Mouse (Mus musculus) heart, embryonic 13.5 days (tissue): ENCODE data around the gene Vmn1r208. TPM values are rescaled to one million over a fixed set of nuclear protein-coding genes. Genes with fewer than 3 reads are reported as not detected.
"Not testable (repeated sequence)": the region's sequence is repeated elsewhere in the genome, so short reads cannot be mapped to it uniquely, and the experiment has no call there.

Source experiments
- ATAC-seq: fragments of 200-750 bp; cut with Nextera tagmentation; 2 replicates; pipeline ENCODE4 v1.8.0; 2017; ENCODE audit warnings: moderate TSS enrichment; ENCODE audit not compliant: insufficient number of reproducible peaks, low FRiP score, low TSS enrichment; ENCODE audit errors: extremely low read depth
- H3K27ac ChIP-seq: fragments of 300-500 bp; sonication (generic); replicated peaks from 2 replicates; pipeline ENCODE4 v1.5.1; 2015; ENCODE audit warnings: moderate library complexity, mild to moderate bottlenecking, inconsistent platforms
- H3K27me3 ChIP-seq: fragments of 300-500 bp; sonication (generic); replicated peaks from 2 replicates; pipeline ENCODE4 v1.6.1; 2015; ENCODE audit warnings: mild to moderate bottlenecking, inconsistent platforms
- H3K36me3 ChIP-seq: fragments of 300-500 bp; sonication (generic); 2 replicates; pipeline ENCODE4 v1.6.1; 2015; ENCODE audit warnings: mild to moderate bottlenecking, inconsistent platforms
- H3K4me1 ChIP-seq: fragments of 300-500 bp; sonication (generic); 2 replicates; pipeline ENCODE4 v1.6.1; 2015; ENCODE audit warnings: inconsistent platforms
- H3K4me2 ChIP-seq: fragments of 300-500 bp; sonication (generic); 2 replicates; pipeline ENCODE4 v1.6.1; 2015; ENCODE audit warnings: inconsistent platforms, mild to moderate bottlenecking, moderate library complexity
- H3K4me3 ChIP-seq: fragments of 300-500 bp; sonication (generic); 2 replicates; pipeline ENCODE4 v1.5.1; 2015; ENCODE audit warnings: moderate library complexity, mild to moderate bottlenecking, inconsistent platforms
- H3K9ac ChIP-seq: fragments of 300-500 bp; sonication (generic); 2 replicates; pipeline ENCODE4 v1.6.1; 2015; ENCODE audit warnings: inconsistent platforms, mild to moderate bottlenecking, moderate library complexity
- H3K9me3 ChIP-seq: fragments of 300-500 bp; sonication (generic); 2 replicates; pipeline ENCODE4 v1.6.1; 2016; ENCODE audit warnings: inconsistent platforms
- WGBS: fragments of 180-500 bp; shearing (Covaris S2); methylation state at CpG from one replicate; pipeline ENCODE4 v1.1.7; 2015; ENCODE audit warnings: mixed read lengths; 5-methylcytosine and 5-hydroxymethylcytosine counted together
- polyA plus RNA-seq: library from polyadenylated mRNA; unstranded; fragments of >200 nt; fragmentation: Nextera tagmentation; extraction: Ambion mirVana; gene quantifications from 2 replicates; pipeline ENCODE4 v1.2.1, GENCODE M21; 2015

Gene Vmn1r208
- not detected in 2 replicates for polyA plus RNA-seq

DNA sequence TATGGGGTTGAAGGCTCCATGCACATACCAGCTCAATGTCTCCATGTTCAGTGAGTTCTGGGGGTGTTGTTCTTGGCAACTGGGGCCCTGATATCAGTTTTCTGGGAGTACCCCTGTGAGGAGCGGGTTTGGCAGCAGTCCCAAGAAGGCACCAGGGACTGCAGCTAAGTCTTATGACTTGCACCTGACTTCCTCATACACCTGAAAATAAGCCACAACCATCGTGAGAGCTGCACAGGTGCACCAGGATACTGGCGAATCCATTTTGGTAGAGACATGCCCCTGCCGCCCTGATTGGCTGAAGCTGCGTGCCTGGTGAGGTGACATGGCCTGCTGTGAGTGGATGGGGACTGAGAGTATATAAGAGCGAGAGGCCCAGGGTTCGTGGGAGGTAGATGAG, at the start of gene Vmn1r208:
Gene Vmn1r208 (minus strand): TSS at position 101 of the 400 bp plus-strand sequence.
- H3K4me1 ChIP-seq, H3K9me3 ChIP-seq, H3K27ac ChIP-seq, H3K9ac ChIP-seq, ATAC-seq, H3K36me3 ChIP-seq, H3K4me2 ChIP-seq, H3K27me3 ChIP-seq, H3K4me3 ChIP-seq: not testable (repeated sequence)
- WGBS = no CpG with 5 or more reads among the region's 7 CpGs

DNA sequence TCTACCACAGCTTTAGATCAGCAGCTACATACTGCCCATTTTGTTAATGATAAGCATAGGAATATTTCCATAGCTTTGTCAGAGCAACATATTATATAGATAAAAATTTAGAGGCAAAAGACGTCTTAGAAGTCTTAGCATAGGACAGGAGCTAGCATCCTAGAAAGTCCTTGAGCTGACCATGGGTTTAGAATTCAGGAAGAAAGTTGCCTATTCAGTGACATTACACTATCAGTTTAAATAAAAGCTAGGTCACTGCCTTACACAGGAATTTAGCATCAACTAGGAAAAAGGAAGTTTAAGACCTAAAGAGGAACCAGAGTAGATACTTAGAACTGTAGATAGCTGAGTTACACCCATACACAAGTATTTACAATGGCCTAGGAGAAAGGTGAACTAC, 44.4 kb upstream of the Vmn1r208 start:
- not testable (repeated sequence) for ATAC-seq, H3K9me3 ChIP-seq, H3K4me1 ChIP-seq, H3K4me2 ChIP-seq, H3K27me3 ChIP-seq, H3K27ac ChIP-seq, H3K9ac ChIP-seq, H3K36me3 ChIP-seq, H3K4me3 ChIP-seq
- 86% methylated on average over 1 of the region's 1 CpGs for WGBS

DNA sequence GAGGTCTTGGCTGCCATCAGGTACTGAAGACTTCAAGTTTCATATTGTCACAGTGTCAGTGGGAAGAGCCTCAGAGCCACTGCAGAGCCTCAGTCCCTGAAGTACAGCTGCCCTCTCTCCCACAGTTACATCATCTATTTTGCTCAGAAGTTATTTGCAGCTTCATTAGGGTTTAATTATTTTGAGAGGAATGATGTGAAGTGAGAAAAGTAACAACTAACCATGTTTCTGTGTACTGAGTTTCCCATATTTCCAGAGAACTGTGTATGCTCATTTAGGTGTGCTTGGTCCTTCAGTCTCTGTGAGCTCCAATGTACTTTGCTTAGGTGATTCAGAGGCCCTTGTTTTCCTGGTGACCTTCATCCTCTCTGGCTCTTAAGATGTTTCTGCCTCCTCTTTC, 32.4 kb upstream of the Vmn1r208 start, which contains the start of gene Vmn1r209:
Gene Vmn1r209 (minus strand): TSS at position 101 of the 400 bp plus-strand sequence.
- not testable (repeated sequence) for H3K36me3 ChIP-seq, H3K4me1 ChIP-seq, H3K27me3 ChIP-seq, H3K4me3 ChIP-seq, H3K9me3 ChIP-seq, H3K4me2 ChIP-seq, H3K9ac ChIP-seq, ATAC-seq, H3K27ac ChIP-seq

GRCm38 (mm10) chr13:22788096-22788495, 10.9 kb upstream of the Vmn1r208 start:
- H3K4me3 ChIP-seq, ATAC-seq, H3K4me2 ChIP-seq, H3K4me1 ChIP-seq, H3K27ac ChIP-seq, H3K9me3 ChIP-seq, H3K9ac ChIP-seq, H3K36me3 ChIP-seq, H3K27me3 ChIP-seq: not testable (repeated sequence)
- WGBS = 59% methylated on average over 3 of the region's 3 CpGs

DNA sequence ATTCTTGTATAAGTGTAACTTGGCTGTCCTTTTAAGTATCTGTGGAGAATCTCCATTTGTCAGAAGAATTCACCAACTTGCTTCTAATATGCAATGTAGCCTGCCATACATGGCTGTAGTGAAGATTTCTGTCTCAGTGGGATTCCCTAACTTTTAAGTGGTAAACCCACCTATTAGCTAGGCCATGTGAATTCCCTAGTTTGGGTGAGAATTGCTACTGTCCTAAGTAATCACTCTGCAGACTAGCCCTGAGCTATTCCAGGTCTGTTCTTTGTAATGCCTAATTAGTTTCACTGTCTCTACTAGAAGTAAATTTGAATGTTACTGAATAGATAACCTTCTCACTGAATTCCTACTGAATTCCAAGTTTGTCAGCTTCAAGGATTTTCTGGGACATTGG, 7.0 kb upstream of the Vmn1r208 start:
- not testable (repeated sequence) for H3K27me3 ChIP-seq, H3K36me3 ChIP-seq, H3K27ac ChIP-seq, H3K4me2 ChIP-seq, H3K9me3 ChIP-seq, H3K9ac ChIP-seq, H3K4me3 ChIP-seq, ATAC-seq, H3K4me1 ChIP-seq

GRCm38 (mm10) chr13:22771592-22771991, 5.6 kb downstream of the Vmn1r208 start:
- not testable (repeated sequence) for H3K4me2 ChIP-seq, H3K4me1 ChIP-seq, H3K9me3 ChIP-seq, H3K27me3 ChIP-seq, H3K27ac ChIP-seq, H3K4me3 ChIP-seq, H3K36me3 ChIP-seq, ATAC-seq, H3K9ac ChIP-seq
- WGBS = 71% methylated on average over 1 of the region's 2 CpGs

DNA sequence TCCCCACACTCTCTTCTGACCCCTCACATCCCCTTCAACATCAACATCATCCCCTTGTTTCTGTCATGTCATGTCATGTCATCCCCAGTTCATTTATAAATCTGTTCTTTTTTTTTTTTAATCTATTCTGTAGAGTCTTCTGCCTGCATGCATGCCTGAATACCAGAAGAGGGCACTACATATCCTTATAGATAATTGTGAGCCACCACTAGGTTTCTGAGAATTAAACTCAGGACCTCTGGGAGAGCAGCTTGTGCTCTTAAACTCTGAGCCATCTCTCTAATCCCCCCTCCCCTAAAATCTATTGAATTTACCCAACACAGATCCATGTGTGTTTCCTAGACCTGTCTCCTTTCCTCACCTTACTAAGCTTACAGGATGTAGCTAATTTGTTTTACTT, 29.7 kb downstream of the Vmn1r208 start:
- ATAC-seq = no peak
- Histone ChIP-seq H3K27ac (no peak overlapping the region), H3K27me3 (no peaks in the 10 kb centered on the region), H3K36me3 (no peaks in the 10 kb centered on the region), H3K4me1 (no peaks in the 10 kb centered on the region), H3K4me3 (no peak overlapping the region), H3K9ac (no peak overlapping the region), H3K4me2 (no peak overlapping the region), H3K9me3 (no peaks in the 10 kb centered on the region)

DNA sequence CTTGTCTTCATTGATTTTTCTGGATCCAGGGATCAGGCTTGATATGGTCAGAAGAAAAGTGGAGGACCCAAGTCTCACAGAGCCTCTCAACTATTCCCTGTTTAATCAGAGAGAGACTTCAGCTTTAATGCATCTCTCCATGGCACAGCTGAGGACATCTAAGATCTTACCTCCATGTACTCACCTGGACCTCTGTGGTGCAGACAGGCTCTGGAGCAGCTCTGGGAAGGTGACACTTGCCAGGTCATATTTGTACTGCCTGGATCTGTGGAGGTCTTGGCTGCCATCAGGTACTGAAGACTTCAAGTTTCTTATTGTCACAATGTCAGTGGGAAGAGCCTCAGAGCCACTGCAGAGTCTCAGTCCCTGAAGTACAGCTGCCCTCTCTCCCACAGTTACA, 47.7 kb downstream of the Vmn1r208 start, which contains the start of gene Vmn1r207-ps:
Gene Vmn1r207-ps (minus strand): TSS at position 101 of the 400 bp plus-strand sequence.
- H3K36me3 ChIP-seq, H3K27me3 ChIP-seq, H3K4me2 ChIP-seq, H3K9me3 ChIP-seq, H3K9ac ChIP-seq, H3K4me1 ChIP-seq, H3K27ac ChIP-seq, ATAC-seq, H3K4me3 ChIP-seq: not testable (repeated sequence)

Other genes starting within 250 kb of the Vmn1r208 start
- not detected in 2 replicates for gene Vmn1r204, start 224.2 kb downstream of the Vmn1r208 start, polyA plus RNA-seq
- not detected in 2 replicates for gene Vmn1r205, start 184.4 kb downstream of the Vmn1r208 start, polyA plus RNA-seq
- gene Vmn1r206, start 153.1 kb downstream of the Vmn1r208 start, polyA plus RNA-seq = not detected in 2 replicates
- not detected in 2 replicates for gene Vmn1r207-ps, start 47.8 kb downstream of the Vmn1r208 start, polyA plus RNA-seq
- gene Vmn1r209, start 32.3 kb upstream of the Vmn1r208 start, polyA plus RNA-seq = not detected in 2 replicates
- gene Vmn1r210, start 53.9 kb upstream of the Vmn1r208 start, polyA plus RNA-seq = not detected in 2 replicates
- gene Vmn1r211, start 80.2 kb upstream of the Vmn1r208 start, polyA plus RNA-seq = not detected in 2 replicates
- gene Vmn1r212, start 106.8 kb upstream of the Vmn1r208 start, polyA plus RNA-seq = not detected in 2 replicates
- not detected in 2 replicates for gene Vmn1r213, start 230.3 kb upstream of the Vmn1r208 start, polyA plus RNA-seq